ENCODE assay signal across 17 mouse cellular contexts in genomic region chr4:148481557-148482168, GRCm38 (mm10). TPM values are rescaled to one million over a fixed set of nuclear protein-coding genes. Genes with fewer than 3 reads are reported as not detected.
A peak's percentile ranks its signal among the peaks of the same experiment; 100 is the strongest.
DNase-seq lines count a peak whose midpoint lies in the region; ATAC-seq and TF ChIP-seq lines count a peak whose summit lies in the region.
"Had no signal": no experiment of that assay in that cellular context is flagged by ENCODE, and none has a peak within 500 bp of the region (broad histone marks: within the 10 kb centered on the region; RNA-seq: fewer than 3 reads in every experiment).

No protein-coding gene starts in this region.

- H3K4me3 ChIP-seq in limb, embryonic 14.5 days (replicated peaks; ENCODE audit: low read length): no peak overlapping the region
- no peak overlapping the region for H3K4me3 ChIP-seq in limb, embryonic 10.5 days
- H3K4me3 ChIP-seq in embryonic facial prominence, embryonic 15.5 days (replicated peaks): no peak overlapping the region
- no peak overlapping the region for H3K4me3 ChIP-seq in midbrain, embryonic 15.5 days
- H3K4me3 ChIP-seq: forebrain, embryonic 12.5 days; heart, embryonic 10.5 days; hindbrain, embryonic 13.5 days had no signal

- DNase-seq in limb, embryonic 14.5 days (ENCODE audit: low spot score): no peak
- no peak for DNase-seq in limb, embryonic 10.5 days (ENCODE audit: low spot score)
- DNase-seq in spleen, postnatal 14 days (ENCODE audit: low spot score in 2 of 2): no peak
- DNase-seq in frontal cortex, postnatal 36 days (ENCODE audit: low spot score in 2 of 2): no peak
- DNase-seq: adrenal gland, adult 2 months; adrenal gland, postnatal 25 days; cerebellum, adult 2 months; cerebellum, postnatal 10 days; heart, adult 18-20 months; heart, postnatal 10 days had no signal

- no peak for TF ChIP-seq POLR2A in limb, embryonic 14.5 days (IDR thresholded peaks at IDR 0.05; ENCODE audit: borderline replicate concordance, extremely low read depth, insufficient read depth, insufficient read length)

- H3K4me2 ChIP-seq in limb, embryonic 14.5 days (replicated peaks; ENCODE audit: low read depth, low read length, severe bottlenecking): no peak overlapping the region
- H3K4me2 ChIP-seq in embryonic facial prominence, embryonic 15.5 days (replicated peaks): no peak overlapping the region
- no peak overlapping the region for H3K4me2 ChIP-seq in midbrain, embryonic 15.5 days
- H3K4me2 ChIP-seq: forebrain, embryonic 12.5 days; hindbrain, embryonic 13.5 days had no signal

- no peaks in the 10 kb centered on the region for H3K4me1 ChIP-seq in limb, embryonic 14.5 days (ENCODE audit: control insufficient read depth, insufficient read depth, low read length)
- peaks cover 15% of the 10 kb centered on the region; the same call in 1 of the 2 replicates for H3K4me1 ChIP-seq in limb, embryonic 10.5 days
- no peaks in the 10 kb centered on the region for H3K4me1 ChIP-seq in embryonic facial prominence, embryonic 15.5 days
- no peaks in the 10 kb centered on the region; the same call in 1 of the 2 replicates for H3K4me1 ChIP-seq in midbrain, embryonic 15.5 days
- H3K4me1 ChIP-seq: forebrain, embryonic 12.5 days; heart, embryonic 10.5 days; hindbrain, embryonic 13.5 days had no signal

- no peak overlapping the region for H3K9ac ChIP-seq in limb, embryonic 14.5 days (ENCODE audit: low read depth, low read length, severe bottlenecking)
- no peak overlapping the region for H3K9ac ChIP-seq in embryonic facial prominence, embryonic 15.5 days
- no peak overlapping the region for H3K9ac ChIP-seq in midbrain, embryonic 15.5 days
- H3K9ac ChIP-seq: forebrain, embryonic 12.5 days; hindbrain, embryonic 13.5 days had no signal

- no peaks in the 10 kb centered on the region for H3K9me3 ChIP-seq in limb, embryonic 14.5 days (ENCODE audit: control insufficient read depth, low read length)
- H3K9me3 ChIP-seq in limb, embryonic 10.5 days (replicated peaks): no peaks in the 10 kb centered on the region
- H3K9me3 ChIP-seq in embryonic facial prominence, embryonic 15.5 days (replicated peaks): no peaks in the 10 kb centered on the region
- H3K9me3 ChIP-seq in midbrain, embryonic 15.5 days: no peaks in the 10 kb centered on the region
- H3K9me3 ChIP-seq: forebrain, embryonic 12.5 days; heart, embryonic 10.5 days; hindbrain, embryonic 13.5 days had no signal

- WGBS in limb, embryonic 14.5 days: 89% methylated on average over 2 of the region's 2 CpGs
- 97% methylated on average over 2 of the region's 2 CpGs for WGBS in limb, embryonic 10.5 days
- 77% methylated on average over 2 of the region's 2 CpGs for WGBS in embryonic facial prominence, embryonic 15.5 days
- 62% methylated on average over 2 of the region's 2 CpGs for WGBS in midbrain, embryonic 15.5 days

- peak; percentile 44; the same call in 1 of the 2 replicates for ATAC-seq in limb, embryonic 14.5 days (ENCODE audit: low FRiP score, low read depth)
- peak; percentile 43; the same call in 1 of the 2 replicates for ATAC-seq in embryonic facial prominence, embryonic 15.5 days (ENCODE audit: insufficient number of reproducible peaks, low FRiP score, low TSS enrichment, low read depth)
- peak; percentile 66 for ATAC-seq in midbrain, embryonic 15.5 days (replicated peaks)
- ATAC-seq: forebrain, embryonic 16.5 days; hindbrain, postnatal 0 days had no signal

- peaks cover 90% of the 10 kb centered on the region for H3K36me3 ChIP-seq in limb, embryonic 14.5 days (ENCODE audit: control insufficient read depth, insufficient read depth, low read length)
- H3K36me3 ChIP-seq in limb, embryonic 10.5 days: peaks cover 98% of the 10 kb centered on the region
- H3K36me3 ChIP-seq in embryonic facial prominence, embryonic 15.5 days: peaks cover 92% of the 10 kb centered on the region
- peaks cover 64% of the 10 kb centered on the region for H3K36me3 ChIP-seq in midbrain, embryonic 15.5 days (replicated peaks)

- H3K27me3 ChIP-seq in limb, embryonic 14.5 days (ENCODE audit: control insufficient read depth, insufficient read depth, low read length): no peaks in the 10 kb centered on the region
- no peaks in the 10 kb centered on the region for H3K27me3 ChIP-seq in limb, embryonic 10.5 days (ENCODE audit: low read depth, poor library complexity, severe bottlenecking)
- H3K27me3 ChIP-seq in embryonic facial prominence, embryonic 15.5 days: no peaks in the 10 kb centered on the region
- H3K27me3 ChIP-seq in midbrain, embryonic 15.5 days (replicated peaks): no peaks in the 10 kb centered on the region
- H3K27me3 ChIP-seq: forebrain, embryonic 12.5 days; hindbrain, embryonic 13.5 days had no signal

- H3K27ac ChIP-seq in limb, embryonic 14.5 days (replicated peaks; ENCODE audit: low read depth, low read length): no peak overlapping the region
- H3K27ac ChIP-seq in limb, embryonic 10.5 days: no peak overlapping the region
- H3K27ac ChIP-seq in embryonic facial prominence, embryonic 15.5 days (replicated peaks): no peak overlapping the region
- no peak overlapping the region for H3K27ac ChIP-seq in midbrain, embryonic 15.5 days
- H3K27ac ChIP-seq: forebrain, embryonic 12.5 days; heart, embryonic 10.5 days; hindbrain, embryonic 13.5 days; hindbrain, postnatal 0 days had no signal

RNA-seq across cellular contexts. Expression of gene Angptl7, which starts 18.6 kb away (rescaled TPM):
- polyA plus RNA-seq in limb, embryonic 14.5 days (2012; rRNA removed): 1.4 and 2.2 TPM in 2 replicates
- polyA plus RNA-seq in limb, embryonic 14.5 days (2014; fragmentation: Nextera tagmentation; extraction: Ambion mirVana): 1.6 and 1.9 TPM in 2 replicates
- 0.23 and 0.56 TPM in 2 replicates for polyA plus RNA-seq in limb, embryonic 10.5 days (2016; fragmentation: Nextera tagmentation; extraction: Ambion mirVana)
- 4.8 and 7.7 TPM in 2 replicates for polyA plus RNA-seq in embryonic facial prominence, embryonic 15.5 days (2015; fragmentation: Nextera tagmentation; extraction: Ambion mirVana)
- polyA plus RNA-seq in midbrain, embryonic 15.5 days (2015; fragmentation: Nextera tagmentation; extraction: Ambion mirVana): 0.36 and 0.45 TPM in 2 replicates

RNA-seq across cellular contexts. Expression of gene Mtor, which starts 33.3 kb away (rescaled TPM):
- polyA plus RNA-seq in limb, embryonic 14.5 days (2012; rRNA removed): 18.0 and 20.3 TPM in 2 replicates
- polyA plus RNA-seq in limb, embryonic 14.5 days (2014; fragmentation: Nextera tagmentation; extraction: Ambion mirVana): 18.5 and 21.6 TPM in 2 replicates
- polyA plus RNA-seq in limb, embryonic 10.5 days (2016; fragmentation: Nextera tagmentation; extraction: Ambion mirVana): 20.6 and 22.3 TPM in 2 replicates
- 14.7 and 14.9 TPM in 2 replicates for polyA plus RNA-seq in embryonic facial prominence, embryonic 15.5 days (2015; fragmentation: Nextera tagmentation; extraction: Ambion mirVana)
- polyA plus RNA-seq in midbrain, embryonic 15.5 days (2015; fragmentation: Nextera tagmentation; extraction: Ambion mirVana): 22.8 and 23.8 TPM in 2 replicates

RNA-seq across cellular contexts. Expression of gene Ubiad1, which starts 37.1 kb away (rescaled TPM):
- 15.0 and 18.0 TPM in 2 replicates for polyA plus RNA-seq in limb, embryonic 14.5 days (2012; rRNA removed)
- 14.0 and 18.2 TPM in 2 replicates for polyA plus RNA-seq in limb, embryonic 14.5 days (2014; fragmentation: Nextera tagmentation; extraction: Ambion mirVana)
- 25.9 and 26.4 TPM in 2 replicates for polyA plus RNA-seq in limb, embryonic 10.5 days (2016; fragmentation: Nextera tagmentation; extraction: Ambion mirVana)
- 20.5 and 21.7 TPM in 2 replicates for polyA plus RNA-seq in embryonic facial prominence, embryonic 15.5 days (2015; fragmentation: Nextera tagmentation; extraction: Ambion mirVana)
- 22.1 and 23.3 TPM in 2 replicates for polyA plus RNA-seq in midbrain, embryonic 15.5 days (2015; fragmentation: Nextera tagmentation; extraction: Ambion mirVana)
